Mouse (Mus musculus): ENCODE measurements around the gene C130026I21Rik. TPM values are rescaled to one million over a fixed set of nuclear protein-coding genes. Genes with fewer than 3 reads are reported as not detected.
"Not testable (repeated sequence)": the region's sequence is repeated elsewhere in the genome, so short reads cannot be mapped to it uniquely, and the experiment has no call there.

The C130026I21Rik gene
- polyA plus RNA-seq, 1 experiment from 2014 or later, result 0.33 TPM

DNA sequence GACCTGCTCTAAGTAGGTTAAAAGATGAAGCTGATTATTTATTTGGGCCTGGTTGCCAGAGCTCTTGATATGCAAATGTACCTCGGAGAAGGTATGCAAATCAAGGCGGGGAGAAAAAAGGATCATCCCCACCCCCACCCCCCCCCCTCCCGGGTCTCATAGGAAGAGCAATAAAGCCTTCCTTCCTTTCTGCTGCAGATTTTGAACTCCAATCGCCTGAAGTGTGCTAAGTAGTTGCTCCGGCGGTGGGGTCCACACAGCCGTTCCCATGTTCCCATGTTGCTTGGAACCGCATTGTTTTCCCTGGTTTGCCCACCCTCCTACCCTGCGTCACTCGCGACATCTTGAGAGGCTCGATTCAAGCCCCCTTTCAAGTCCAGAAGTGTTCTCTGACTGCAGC, 308.6 kb downstream of the C130026I21Rik start:
- not testable (repeated sequence) for H3K9me3 ChIP-seq (ENCODE audit: control insufficient read depth, low read length); DNase-seq (ENCODE audit: low spot score); ATAC-seq (ENCODE audit: low FRiP score); H3K36me3 ChIP-seq (replicated peaks; ENCODE audit: control insufficient read depth, insufficient read depth); H3K27me3 ChIP-seq (ENCODE audit: control insufficient read depth, insufficient read depth, low read length); H3K4me1 ChIP-seq (replicated peaks; ENCODE audit: control insufficient read depth, insufficient read depth, low read length)
- peak overlapping the region; percentile 48 for H3K4me2 ChIP-seq (replicated peaks)
- H3K9ac ChIP-seq, result 0 out of 2 replicates have a peak overlapping the region, but pooled peaks have one; percentile 28
- 3% methylated on average over 12 of the region's 12 CpGs for WGBS
- peak overlapping the region; percentile 15; the same call in 1 of the 2 replicates for H3K4me3 ChIP-seq (replicated peaks; ENCODE audit: low read length)
- H3K27ac ChIP-seq, result peak overlapping the region; percentile 47; the same call in 1 of the 2 replicates

GRCm38 (mm10) chr1:84957713-84958112, 312.7 kb downstream of the C130026I21Rik start:
- not testable (repeated sequence) for H3K9ac ChIP-seq; H3K4me1 ChIP-seq (replicated peaks; ENCODE audit: control insufficient read depth, insufficient read depth, low read length); H3K4me2 ChIP-seq (replicated peaks); DNase-seq (ENCODE audit: low spot score); ATAC-seq (ENCODE audit: low FRiP score); H3K27me3 ChIP-seq (ENCODE audit: control insufficient read depth, insufficient read depth, low read length); H3K27ac ChIP-seq; H3K36me3 ChIP-seq (replicated peaks; ENCODE audit: control insufficient read depth, insufficient read depth); H3K4me3 ChIP-seq (replicated peaks; ENCODE audit: low read length); H3K9me3 ChIP-seq (ENCODE audit: control insufficient read depth, low read length)
- 87% methylated on average over 4 of the region's 4 CpGs for WGBS

DNA sequence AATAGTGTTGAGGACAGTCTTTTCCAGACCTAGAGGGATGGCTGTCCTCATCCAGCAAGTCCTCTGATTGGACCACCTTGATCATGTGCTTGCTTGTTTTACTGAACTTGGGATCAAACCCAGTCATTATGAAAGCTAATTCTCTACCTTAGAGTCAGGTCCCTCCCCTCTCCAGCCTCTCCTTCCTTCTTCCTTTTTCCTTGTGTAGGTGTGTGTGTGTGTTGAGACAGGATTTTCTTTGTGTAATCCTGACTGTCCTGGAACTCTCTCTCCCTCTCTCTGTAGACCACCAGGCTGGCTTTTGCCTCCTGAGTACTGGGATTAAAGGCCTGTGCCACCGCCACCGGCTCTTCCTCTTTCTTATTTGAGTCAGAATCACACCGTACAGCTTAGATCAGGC, 313.6 kb downstream of the C130026I21Rik start:
- H3K9me3 ChIP-seq (ENCODE audit: control insufficient read depth, low read length); H3K9ac ChIP-seq; H3K4me2 ChIP-seq (replicated peaks); H3K27ac ChIP-seq; H3K27me3 ChIP-seq (ENCODE audit: control insufficient read depth, insufficient read depth, low read length); ATAC-seq (ENCODE audit: low FRiP score); H3K36me3 ChIP-seq (replicated peaks; ENCODE audit: control insufficient read depth, insufficient read depth); DNase-seq (ENCODE audit: low spot score); H3K4me3 ChIP-seq (replicated peaks; ENCODE audit: low read length); H3K4me1 ChIP-seq (replicated peaks; ENCODE audit: control insufficient read depth, insufficient read depth, low read length): not testable (repeated sequence)
- 98% methylated on average over 3 of the region's 3 CpGs for WGBS

DNA sequence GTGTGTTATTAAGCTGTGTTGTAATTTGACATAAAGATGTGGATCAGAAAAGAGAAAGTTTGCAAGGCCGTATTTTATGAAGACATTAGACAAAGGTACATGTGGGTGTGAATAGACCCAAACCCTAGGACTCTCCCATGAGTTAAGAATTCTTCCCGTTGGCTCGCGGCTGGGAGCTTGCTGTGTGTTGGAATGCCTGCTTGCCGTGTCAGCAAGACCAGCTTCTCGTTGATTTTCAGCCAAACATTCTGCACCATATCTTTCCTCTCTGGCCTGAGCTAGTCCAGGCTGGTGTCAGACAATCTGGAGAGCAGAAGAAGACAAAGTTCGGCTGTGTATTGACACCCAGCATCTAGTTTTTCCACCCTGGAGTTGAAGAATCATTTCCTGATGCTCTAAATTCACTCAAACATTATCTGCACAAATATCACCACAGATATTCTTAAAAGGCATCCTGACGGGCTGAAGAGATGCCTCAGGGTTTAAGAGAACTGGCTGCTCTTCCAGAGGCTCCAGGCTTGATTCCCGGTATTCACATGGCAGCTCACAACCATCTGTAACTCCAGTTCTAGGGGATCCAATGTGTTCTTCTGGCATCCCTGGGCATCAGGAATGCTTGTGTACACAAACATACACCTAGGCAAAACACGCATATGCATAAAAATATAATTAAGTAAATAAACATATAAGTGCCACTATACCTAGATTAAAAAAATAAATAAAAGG, 317.7 kb downstream of the C130026I21Rik start:
- Histone ChIP-seq H3K27me3 (ENCODE audit: control insufficient read depth, insufficient read depth, low read length) (no peaks in the 10 kb centered on the region), H3K27ac (no peak overlapping the region), H3K4me2 (replicated peaks) (no peak overlapping the region), H3K4me3 (replicated peaks; ENCODE audit: low read length) (no peak overlapping the region), H3K36me3 (replicated peaks; ENCODE audit: control insufficient read depth, insufficient read depth) (no peaks in the 10 kb centered on the region), H3K9me3 (ENCODE audit: control insufficient read depth, low read length) (0 out of 2 replicates have a peak, but pooled peaks cover 3% of the 10 kb centered on the region), H3K4me1 (replicated peaks; ENCODE audit: control insufficient read depth, insufficient read depth, low read length) (no peaks in the 10 kb centered on the region), H3K9ac (no peak overlapping the region)
- DNase-seq (ENCODE audit: low spot score) (no peak), ATAC-seq (ENCODE audit: low FRiP score) (no peak)
- WGBS, result 89% methylated on average over 10 of the region's 10 CpGs

DNA sequence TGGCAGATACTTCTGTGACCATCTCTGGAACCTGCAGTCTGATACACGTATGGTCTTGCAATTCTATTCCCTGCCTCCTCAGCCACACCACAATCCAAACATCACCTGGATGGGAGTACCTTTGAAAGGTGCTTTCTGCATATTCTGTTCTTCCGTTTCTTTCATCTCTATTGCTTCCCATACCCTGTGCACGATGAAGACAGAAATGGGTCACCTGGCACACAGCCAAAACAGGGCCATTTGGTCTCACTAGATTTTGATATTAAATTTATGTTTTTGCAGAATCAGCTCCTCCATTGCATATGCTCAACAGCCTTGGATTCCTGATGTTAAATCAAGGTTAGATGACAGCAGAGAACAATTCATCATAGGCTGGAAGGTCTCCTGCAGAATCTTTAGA, 318.8 kb downstream of the C130026I21Rik start:
- DNase-seq (ENCODE audit: low spot score) (no peak), ATAC-seq (ENCODE audit: low FRiP score) (no peak)
- no peaks in the 10 kb centered on the region for H3K27me3 ChIP-seq (ENCODE audit: control insufficient read depth, insufficient read depth, low read length)
- H3K4me3 ChIP-seq (replicated peaks; ENCODE audit: low read length), result no peak overlapping the region
- no peak overlapping the region for H3K9ac ChIP-seq
- no peak overlapping the region for H3K27ac ChIP-seq
- 87% methylated on average over 3 of the region's 3 CpGs for WGBS
- no peaks in the 10 kb centered on the region for H3K9me3 ChIP-seq (ENCODE audit: control insufficient read depth, low read length)
- no peak overlapping the region for H3K4me2 ChIP-seq (replicated peaks)
- no peaks in the 10 kb centered on the region for H3K4me1 ChIP-seq (replicated peaks; ENCODE audit: control insufficient read depth, insufficient read depth, low read length)
- H3K36me3 ChIP-seq (replicated peaks; ENCODE audit: control insufficient read depth, insufficient read depth), result no peaks in the 10 kb centered on the region

- H3K4me1 ChIP-seq (replicated peaks; ENCODE audit: control insufficient read depth, insufficient read depth, low read length), result no peaks in the 10 kb centered on the region
- 0 out of 2 replicates have a peak, but pooled peaks cover 3% of the 10 kb centered on the region for H3K9me3 ChIP-seq (ENCODE audit: control insufficient read depth, low read length)
- no peak overlapping the region for H3K9ac ChIP-seq
- H3K4me2 ChIP-seq (replicated peaks), result no peak overlapping the region
- no peaks in the 10 kb centered on the region for H3K27me3 ChIP-seq (ENCODE audit: control insufficient read depth, insufficient read depth, low read length)
- WGBS, result 59% methylated on average over 2 of the region's 2 CpGs
- ATAC-seq (ENCODE audit: low FRiP score) (no peak), DNase-seq (ENCODE audit: low spot score) (no peak)
- H3K36me3 ChIP-seq (replicated peaks; ENCODE audit: control insufficient read depth, insufficient read depth), result no peaks in the 10 kb centered on the region
- H3K4me3 ChIP-seq (replicated peaks; ENCODE audit: low read length), result no peak overlapping the region
- H3K27ac ChIP-seq, result no peak overlapping the region
Measured at GRCm38 (mm10) chr1:84947390-84947789, 323.0 kb downstream of the C130026I21Rik start.

GRCm38 (mm10) chr1:84945950-84946349, 324.4 kb downstream of the C130026I21Rik start:
- Histone ChIP-seq H3K27me3 (ENCODE audit: control insufficient read depth, insufficient read depth, low read length) (no peaks in the 10 kb centered on the region), H3K27ac (no peak overlapping the region), H3K9ac (no peak overlapping the region), H3K36me3 (replicated peaks; ENCODE audit: control insufficient read depth, insufficient read depth) (no peaks in the 10 kb centered on the region), H3K4me1 (replicated peaks; ENCODE audit: control insufficient read depth, insufficient read depth, low read length) (no peaks in the 10 kb centered on the region), H3K4me3 (replicated peaks; ENCODE audit: low read length) (no peak overlapping the region), H3K9me3 (ENCODE audit: control insufficient read depth, low read length) (0 out of 2 replicates have a peak, but pooled peaks cover 3% of the 10 kb centered on the region), H3K4me2 (replicated peaks) (no peak overlapping the region)
- 96% methylated on average over 3 of the region's 3 CpGs for WGBS
- ATAC-seq (ENCODE audit: low FRiP score), result no peak
- DNase-seq (ENCODE audit: low spot score), result no peak

DNA sequence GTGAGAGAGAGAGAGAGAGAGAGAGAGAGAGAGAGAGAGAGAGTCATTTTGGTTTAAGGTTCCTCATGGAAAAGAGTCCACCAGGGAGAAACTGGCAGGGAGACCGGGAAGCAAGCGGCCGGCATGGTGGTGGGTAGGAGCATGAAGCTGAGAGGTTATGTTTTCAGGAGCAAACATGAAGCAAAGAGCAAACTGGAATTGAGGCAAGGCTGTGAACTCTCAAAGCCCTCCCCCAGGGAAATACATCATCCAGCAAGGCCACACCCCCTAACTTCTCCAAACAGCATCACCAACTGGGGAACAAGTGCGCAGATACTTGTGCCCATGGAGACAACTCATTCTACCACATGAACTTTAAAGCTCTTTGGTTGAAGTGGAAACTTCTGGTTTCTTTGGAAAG, 326.8 kb downstream of the C130026I21Rik start:
- Histone ChIP-seq H3K27ac (no peak overlapping the region), H3K36me3 (replicated peaks; ENCODE audit: control insufficient read depth, insufficient read depth) (no peaks in the 10 kb centered on the region), H3K4me2 (replicated peaks) (no peak overlapping the region), H3K9ac (no peak overlapping the region), H3K4me1 (replicated peaks; ENCODE audit: control insufficient read depth, insufficient read depth, low read length) (no peaks in the 10 kb centered on the region), H3K9me3 (ENCODE audit: control insufficient read depth, low read length) (0 out of 2 replicates have a peak, but pooled peaks cover 3% of the 10 kb centered on the region), H3K27me3 (ENCODE audit: control insufficient read depth, insufficient read depth, low read length) (no peaks in the 10 kb centered on the region), H3K4me3 (replicated peaks; ENCODE audit: low read length) (no peak overlapping the region)
- 96% methylated on average over 4 of the region's 4 CpGs for WGBS
- ATAC-seq (ENCODE audit: low FRiP score) (no peak), DNase-seq (ENCODE audit: low spot score) (no peak)

Data from hindbrain, embryonic 14.5 days (tissue).